Mouse (Mus musculus) retina, embryonic 14.5 days (tissue): ENCODE measurements around the gene Apbb1ip.

Experiments used
- DNase-seq: peaks from one replicate; pipeline ENCODE4 v3.0.0-alpha.2; 2015; ENCODE audit warnings: low spot score

Gene Apbb1ip

GRCm38 (mm10) chr2:22775681-22776080 is 1.8 kb downstream of the Apbb1ip start:
- DNase-seq: no peak

GRCm38 (mm10) chr2:22776568-22777230 is 2.8 kb downstream of the Apbb1ip start:
- no peak for DNase-seq

GRCm38 (mm10) chr2:22777757-22778156 is 3.9 kb downstream of the Apbb1ip start:
- no peak for DNase-seq

GRCm38 (mm10) chr2:22780884-22781283 is 7.0 kb downstream of the Apbb1ip start:
- DNase-seq: no peak

- no peak for DNase-seq
Measured at GRCm38 (mm10) chr2:22781387-22782009, 7.6 kb downstream of the Apbb1ip start.

GRCm38 (mm10) chr2:22782057-22782456 is 8.2 kb downstream of the Apbb1ip start:
- no peak for DNase-seq

GRCm38 (mm10) chr2:22783137-22783638 is 9.3 kb downstream of the Apbb1ip start:
- no peak for DNase-seq

- DNase-seq: no peak
Measured at GRCm38 (mm10) chr2:22784186-22784585, 10.3 kb downstream of the Apbb1ip start.

GRCm38 (mm10) chr2:22784771-22785170 is 10.9 kb downstream of the Apbb1ip start:
- no peak for DNase-seq

- DNase-seq: no peak
Measured at GRCm38 (mm10) chr2:22788658-22789057, 14.8 kb downstream of the Apbb1ip start.

- DNase-seq: no peak
Measured at GRCm38 (mm10) chr2:22789576-22789975, 15.7 kb downstream of the Apbb1ip start.

- DNase-seq: no peak
Measured at GRCm38 (mm10) chr2:22790435-22790834, 16.5 kb downstream of the Apbb1ip start.

- no peak for DNase-seq
Measured at GRCm38 (mm10) chr2:22795087-22795486, 21.2 kb downstream of the Apbb1ip start.

- no peak for DNase-seq
Measured at GRCm38 (mm10) chr2:22796487-22796886, 22.6 kb downstream of the Apbb1ip start.

- DNase-seq: no peak
Measured at GRCm38 (mm10) chr2:22799430-22800041, 25.6 kb downstream of the Apbb1ip start.

- no peak for DNase-seq
Measured at GRCm38 (mm10) chr2:22805589-22805988, 31.7 kb downstream of the Apbb1ip start.

GRCm38 (mm10) chr2:22806576-22806975 is 32.7 kb downstream of the Apbb1ip start:
- DNase-seq: no peak

GRCm38 (mm10) chr2:22807312-22807711 is 33.4 kb downstream of the Apbb1ip start:
- no peak for DNase-seq

GRCm38 (mm10) chr2:22810851-22811250 is 37.0 kb downstream of the Apbb1ip start:
- no peak for DNase-seq

- peak; percentile 20 for DNase-seq
Measured at GRCm38 (mm10) chr2:22811466-22811865, 37.6 kb downstream of the Apbb1ip start.

GRCm38 (mm10) chr2:22813921-22814320 is 40.0 kb downstream of the Apbb1ip start:
- DNase-seq: no peak

GRCm38 (mm10) chr2:22815674-22816073 is 41.8 kb downstream of the Apbb1ip start:
- no peak for DNase-seq

GRCm38 (mm10) chr2:22816231-22816630 is 42.3 kb downstream of the Apbb1ip start:
- DNase-seq: no peak
